Mouse (Mus musculus) inflammation-experienced regulatory T-cells (primary cell): ENCODE results near the gene Klhdc8b. TPM values are rescaled to one million over a fixed set of nuclear protein-coding genes. Genes with fewer than 3 reads are reported as not detected.

Experiments
- polyA plus RNA-seq, 2 experiments: library from polyadenylated mRNA; unstranded; fragments of 100-300 nt; shearing (Covaris generic); gene quantifications; one replicate each; pipeline ENCODE4 v1.2.1; 2017

Klhdc8b gene
- 1 to 10 TPM; 8.2 to 8.3 TPM for polyA plus RNA-seq

DNA sequence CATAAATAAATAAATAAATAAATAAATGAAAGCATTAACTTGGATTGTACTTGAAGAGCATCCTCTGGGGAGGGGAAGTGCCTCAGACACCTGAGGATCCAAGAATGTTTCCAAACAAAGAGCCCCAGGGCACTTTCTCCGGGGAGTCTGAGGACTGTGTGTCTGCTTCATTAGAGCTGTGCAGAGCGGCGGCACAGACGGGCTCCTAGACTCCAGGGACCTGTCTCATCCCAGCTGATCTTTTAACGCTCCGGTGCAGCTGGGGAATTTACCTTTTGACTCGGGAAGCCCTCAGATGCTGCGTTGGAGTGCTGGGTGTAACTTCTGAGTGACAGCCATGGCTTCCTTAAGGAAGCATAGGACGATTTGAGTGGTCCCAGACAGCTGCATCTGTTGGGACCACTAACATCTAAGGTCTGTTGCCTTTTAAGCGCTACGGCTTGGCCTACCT is at the start of gene Klhdc8b:
TSS of gene Klhdc8b (minus strand) at position 401 of the 451 bp plus-strand sequence.

DNA sequence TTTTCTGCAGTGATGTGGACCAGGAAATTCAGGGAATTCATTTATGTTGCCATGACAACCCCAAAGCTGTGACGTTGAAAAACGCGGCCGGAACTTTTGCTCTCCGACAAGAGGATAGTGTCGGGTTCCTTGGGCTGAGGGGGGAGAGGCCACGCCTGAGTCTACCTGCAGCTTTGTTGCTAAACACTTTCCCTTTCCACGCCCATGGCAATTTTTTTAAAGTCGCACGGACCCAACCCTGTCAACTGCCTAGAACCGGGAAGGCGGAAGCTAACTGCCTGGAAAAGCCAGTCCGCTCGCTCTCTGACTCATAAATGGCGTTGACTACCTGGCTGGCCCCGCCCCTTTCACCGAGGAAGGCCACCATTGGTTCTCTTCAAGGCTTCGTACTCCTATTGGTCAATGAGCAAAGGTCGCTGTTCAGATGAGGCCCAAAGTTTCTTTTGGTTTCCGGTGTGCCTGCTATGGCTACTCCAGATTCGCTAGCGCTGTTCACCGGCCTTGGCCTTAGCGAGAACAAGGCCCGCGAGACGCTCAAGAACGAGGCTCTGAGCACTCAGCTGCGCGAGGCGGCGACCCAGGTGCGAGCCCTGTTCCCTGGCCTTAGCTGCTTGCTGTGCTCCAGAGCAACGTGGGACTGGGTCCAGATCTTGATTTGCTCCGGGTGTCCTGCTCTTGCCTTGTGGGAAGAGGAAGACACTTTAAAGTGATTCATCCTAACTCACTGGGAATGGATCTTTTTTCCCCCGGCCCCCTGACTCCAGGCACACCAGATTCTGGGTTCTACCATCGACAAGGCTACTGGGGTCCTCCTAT is 46.4 kb upstream of the Klhdc8b start, which contains the start of gene Qars:
TSS of gene Qars (plus strand) at position 88 of the 816 bp plus-strand sequence.

DNA sequence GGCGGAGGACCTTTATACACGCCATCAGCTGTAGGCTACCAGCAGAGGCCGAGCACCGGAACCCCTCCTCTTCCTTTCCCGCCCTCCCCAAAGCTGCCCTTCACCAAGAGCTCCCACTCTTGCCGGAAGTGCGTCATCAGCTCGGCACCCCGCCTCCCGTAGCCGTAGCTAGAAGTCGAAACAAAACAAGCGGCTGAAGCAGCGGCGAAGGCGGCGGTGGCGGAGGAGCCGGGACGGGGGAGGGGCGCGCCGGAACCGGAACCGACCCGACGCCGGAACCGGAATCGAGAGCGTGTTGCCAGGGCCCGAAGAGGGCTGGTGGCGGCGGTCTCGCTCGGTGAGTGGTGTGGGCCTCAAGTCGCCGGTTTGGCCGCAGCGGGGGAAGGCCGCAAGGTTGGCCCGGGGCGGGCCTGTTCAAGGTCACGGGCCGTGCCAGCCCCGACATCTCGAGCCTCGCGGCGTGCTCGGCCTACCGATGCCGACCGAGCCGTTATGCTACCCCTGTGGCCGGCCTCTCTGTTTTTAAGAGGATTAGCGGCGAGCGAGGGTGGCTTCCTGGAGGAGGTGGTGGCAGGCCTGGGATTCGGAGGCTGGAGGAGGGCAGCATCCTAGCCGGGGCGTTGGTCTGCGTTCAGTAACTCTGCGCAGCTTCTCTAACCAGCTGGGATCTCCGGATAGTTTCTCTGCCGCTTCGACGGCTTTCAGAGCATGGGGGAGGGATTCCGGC is 29.3 kb upstream of the Klhdc8b start, which contains the start of gene Usp19:
TSS of gene Usp19 (plus strand) at position 44 of the 727 bp plus-strand sequence.

DNA sequence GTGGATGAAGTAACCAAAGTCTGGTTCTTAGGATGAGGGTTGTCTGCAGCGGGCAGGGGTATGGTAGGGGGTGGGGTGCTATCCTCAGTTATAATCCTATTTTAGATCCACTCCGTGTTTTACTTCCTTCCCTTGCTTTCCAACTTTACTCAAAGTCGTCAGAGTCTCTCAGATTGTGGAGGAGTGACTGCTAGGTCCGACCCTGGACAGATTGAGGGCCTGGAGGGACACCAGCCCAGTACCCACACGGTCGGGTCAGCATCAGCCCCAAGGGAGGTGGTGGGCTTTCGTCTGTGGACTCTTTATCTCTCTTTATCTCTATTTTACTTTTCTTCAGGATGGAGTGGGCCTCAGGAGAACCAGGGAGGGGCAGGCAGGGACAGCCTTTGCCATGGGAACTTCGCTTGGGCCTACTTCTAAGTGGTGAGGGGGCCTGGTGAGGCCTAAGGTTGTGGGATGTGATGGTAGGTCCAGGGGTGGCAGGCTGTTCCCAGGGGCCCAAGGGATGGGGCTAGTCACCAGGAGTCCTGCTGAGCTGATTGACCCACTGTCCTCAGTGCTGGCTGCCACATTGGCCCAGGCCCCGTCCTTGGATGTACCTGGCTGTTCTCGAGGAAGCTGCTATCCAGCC is 18.5 kb upstream of the Klhdc8b start, which contains the start of gene Lamb2:
TSS of gene Lamb2 (plus strand) at position 16 of the 631 bp plus-strand sequence.

DNA sequence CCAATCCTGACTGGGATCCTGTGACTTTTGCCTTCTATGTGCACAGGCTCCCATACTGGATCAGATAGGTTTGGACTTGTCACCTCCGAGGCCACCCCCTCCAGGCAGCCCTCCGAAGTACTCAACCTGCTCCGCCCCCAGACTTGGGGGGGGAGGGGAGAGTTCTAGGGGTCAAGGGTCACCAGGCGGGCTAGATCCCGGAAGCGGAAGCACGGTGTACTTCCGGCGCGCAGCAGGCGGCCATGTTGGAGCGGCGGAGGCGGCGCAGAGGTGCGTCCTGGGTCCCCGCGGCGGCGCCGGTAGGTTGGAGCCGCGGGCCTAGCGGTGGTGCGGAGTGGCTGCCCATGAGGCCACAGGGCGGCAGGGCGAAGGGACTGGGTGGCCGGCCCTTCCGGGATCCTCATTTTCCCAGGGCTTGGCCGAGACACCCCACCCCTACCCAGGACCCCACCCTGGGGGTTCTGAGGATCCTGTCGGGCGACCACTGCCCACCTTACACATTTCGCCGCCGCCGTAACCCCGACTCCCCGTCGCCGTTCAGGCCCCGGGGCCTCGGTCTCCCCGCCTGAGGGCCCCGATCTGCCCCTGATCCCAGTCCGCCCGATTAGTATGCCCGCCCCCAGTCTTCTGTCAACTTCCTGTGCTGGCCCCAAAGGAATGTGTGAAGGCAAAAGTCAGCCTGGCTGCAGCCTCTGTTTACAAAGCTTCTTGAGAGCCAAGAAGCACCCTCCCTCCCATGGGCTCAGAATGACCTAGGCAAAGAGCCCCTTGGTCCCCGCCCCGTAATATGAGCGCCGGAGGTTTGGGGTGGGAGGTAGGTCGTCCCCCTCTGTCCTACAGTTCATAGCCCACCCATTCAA is 832 bp downstream of the Klhdc8b start, which contains the start of gene Ccdc71:
TSS of gene Ccdc71 (plus strand) at position 209 of the 860 bp plus-strand sequence.

DNA sequence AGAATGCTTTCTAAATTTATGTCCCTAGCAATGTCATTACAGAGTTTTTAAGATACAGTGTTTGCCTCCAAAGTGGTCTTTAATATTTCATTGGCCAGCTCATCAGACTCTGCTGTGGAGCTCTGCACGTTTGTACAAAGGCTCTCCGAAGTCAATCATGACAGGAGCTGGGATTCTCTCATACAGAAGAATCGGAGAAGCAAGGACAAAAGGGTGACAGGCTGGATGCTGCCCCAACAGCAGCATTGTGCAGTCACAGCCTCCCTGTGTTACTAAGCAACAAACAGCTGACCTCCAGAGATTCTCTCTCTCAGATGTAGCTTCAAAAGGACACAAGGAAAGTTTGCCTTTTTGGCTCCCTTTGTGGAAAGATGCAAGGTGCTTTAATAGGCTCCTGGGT is 25.2 kb downstream of the Klhdc8b start, which contains the start of gene BC048562:
TSS of gene BC048562 (plus strand) at position 301 of the 400 bp plus-strand sequence.

DNA sequence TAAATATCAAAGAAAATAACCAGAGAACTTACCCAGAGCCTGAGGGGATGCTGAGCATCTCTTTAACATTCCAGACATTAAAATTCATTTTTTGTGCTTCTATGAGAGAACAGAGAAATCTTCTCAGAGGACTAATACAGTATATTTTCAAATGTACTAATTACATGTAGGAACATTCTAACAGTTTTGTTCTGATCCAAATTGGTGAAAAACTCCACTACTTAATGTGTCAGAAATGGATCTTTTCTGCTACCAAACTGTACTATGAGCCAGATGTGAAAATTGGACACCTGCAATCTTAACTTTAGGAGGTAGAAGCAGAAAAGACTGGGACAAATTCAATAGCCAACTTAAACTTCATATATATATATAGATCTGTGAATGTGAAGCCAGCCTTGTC is 33.0 kb downstream of the Klhdc8b start, which contains the start of gene Ccdc36:
TSS of gene Ccdc36 (minus strand) at position 101 of the 400 bp plus-strand sequence.

Other genes starting within 250 kb of the Klhdc8b start
- gene Dag1, start 197.6 kb downstream of the Klhdc8b start, polyA plus RNA-seq, result 10 to 100 TPM; 12.6 to 15.8 TPM
- 1 to 10 TPM; 1.3 to 3.2 TPM for gene Nicn1, start 171.2 kb downstream of the Klhdc8b start, polyA plus RNA-seq
- gene Amt, start 164.7 kb downstream of the Klhdc8b start, polyA plus RNA-seq, result under 1 TPM; 0.47 to 0.89 TPM
- 100 to 1,000 TPM; 352 to 371 TPM for gene Rhoa, start 155.5 kb downstream of the Klhdc8b start, polyA plus RNA-seq
- gene Tcta, start 155.4 kb downstream of the Klhdc8b start, polyA plus RNA-seq, result 10 to 100 TPM; 13.0 to 15.4 TPM
- gene Gpx1, start 122.7 kb downstream of the Klhdc8b start, polyA plus RNA-seq, result 100 to 1,000 TPM; 526 to 558 TPM
- 100 to 1,000 TPM; 146 to 173 TPM for gene Usp4, start 113.7 kb downstream of the Klhdc8b start, polyA plus RNA-seq
- gene 1700102P08Rik, start 68.8 kb downstream of the Klhdc8b start, polyA plus RNA-seq, result 1 to 10 TPM; 2.6 to 3.9 TPM
- 1 to 10 TPM in 1 of 2 experiments, not detected in 1; 1.8 TPM for gene Ccdc36, start 33.1 kb downstream of the Klhdc8b start, polyA plus RNA-seq
- not detected for gene BC048562, start 25.1 kb downstream of the Klhdc8b start, polyA plus RNA-seq
- gene Ccdc71, start 1.1 kb downstream of the Klhdc8b start, polyA plus RNA-seq, result 10 to 100 TPM; 41.9 to 48.2 TPM
- gene Lamb2, start 18.2 kb upstream of the Klhdc8b start, polyA plus RNA-seq, result 1 to 10 TPM in 1 of 2 experiments, under 1 TPM in 1; 0.57 to 4.7 TPM
- gene Usp19, start 29.0 kb upstream of the Klhdc8b start, polyA plus RNA-seq, result 100 to 1,000 TPM; 116 to 142 TPM
- gene Qars, start 46.1 kb upstream of the Klhdc8b start, polyA plus RNA-seq, result 100 to 1,000 TPM in 1 of 2 experiments, 10 to 100 TPM in 1; 78.1 to 104 TPM
- 100 to 1,000 TPM; 143 to 144 TPM for gene Qrich1, start 55.2 kb upstream of the Klhdc8b start, polyA plus RNA-seq
- gene Impdh2, start 98.7 kb upstream of the Klhdc8b start, polyA plus RNA-seq, result 10 to 100 TPM; 65.6 to 70.4 TPM
- 10 to 100 TPM; 64.1 to 70.8 TPM for gene Ndufaf3, start 105.9 kb upstream of the Klhdc8b start, polyA plus RNA-seq
- gene Dalrd3, start 108.3 kb upstream of the Klhdc8b start, polyA plus RNA-seq, result 100 to 1,000 TPM; 102 to 133 TPM
- gene Wdr6, start 117.2 kb upstream of the Klhdc8b start, polyA plus RNA-seq, result 10 to 100 TPM; 56.5 to 71.2 TPM
- 10 to 100 TPM; 10.1 to 18.2 TPM for gene P4htm, start 136.1 kb upstream of the Klhdc8b start, polyA plus RNA-seq
- gene Arih2, start 187.8 kb upstream of the Klhdc8b start, polyA plus RNA-seq, result 10 to 100 TPM; 73.3 to 80.5 TPM
- 10 to 100 TPM; 40.7 to 49.3 TPM for gene Slc25a20, start 200.5 kb upstream of the Klhdc8b start, polyA plus RNA-seq
- 10 to 100 TPM; 11.9 to 32.9 TPM for gene Prkar2a, start 227.7 kb upstream of the Klhdc8b start, polyA plus RNA-seq